In genomic region chr7:92630167-92630566, GRCm38 (mm10) we compare ENCODE assay signal across 9 mouse cellular contexts. TPM values are rescaled to one million over a fixed set of nuclear protein-coding genes. Genes with fewer than 3 reads are reported as not detected.
A peak's percentile ranks its signal among the peaks of the same experiment; 100 is the strongest.
DNase-seq lines count a peak whose midpoint lies in the region; ATAC-seq and TF ChIP-seq lines count a peak whose summit lies in the region.
"Had no signal": no experiment of that assay in that cellular context is flagged by ENCODE, and none has a peak within 500 bp of the region (broad histone marks: within the 10 kb centered on the region; RNA-seq: fewer than 3 reads in every experiment).

No protein-coding gene starts in this region.

- no peak for ATAC-seq in lung, embryonic 14.5 days (ENCODE audit: insufficient read depth)
- ATAC-seq in monocyte, adult 5-6 weeks (replicated peaks; ENCODE audit: insufficient number of reproducible peaks, low FRiP score, low TSS enrichment, poor library complexity, severe bottlenecking), result no peak

- no peak overlapping the region for H3K4me3 ChIP-seq in lung, embryonic 14.5 days (ENCODE audit: low read depth, low read length)
- H3K4me3 ChIP-seq in lung, adult 2 months (replicated peaks; ENCODE audit: extremely low read depth, low read depth, low read length), result no peak overlapping the region
- H3K4me3 ChIP-seq: midbrain, embryonic 12.5 days had no signal

- WGBS in lung, embryonic 14.5 days, result 45% methylated on average over 2 of the region's 2 CpGs
- WGBS in lung, adult 2 months, result 37% methylated on average over 2 of the region's 2 CpGs

- peak; percentile 34; the same call in 1 of the 2 replicates for TF ChIP-seq CTCF in lung, embryonic 14.5 days (IDR thresholded peaks at IDR 0.05; ENCODE audit: low read depth)
- no peak for TF ChIP-seq CTCF in lung, adult 2 months (IDR thresholded peaks at IDR 0.05; ENCODE audit: insufficient read depth, low read length)

- H3K4me2 ChIP-seq in lung, embryonic 14.5 days, result no peak overlapping the region
- H3K4me2 ChIP-seq: midbrain, embryonic 12.5 days had no signal

- H3K9ac ChIP-seq in lung, embryonic 14.5 days, result no peak overlapping the region
- H3K9ac ChIP-seq: midbrain, embryonic 12.5 days had no signal

- H3K9me3 ChIP-seq in lung, embryonic 14.5 days (ENCODE audit: low read depth, low read length), result no peaks in the 10 kb centered on the region
- H3K9me3 ChIP-seq: midbrain, embryonic 12.5 days had no signal

- H3K27me3 ChIP-seq in lung, embryonic 14.5 days (ENCODE audit: insufficient read depth, low read length), result no peaks in the 10 kb centered on the region
- H3K27me3 ChIP-seq: midbrain, embryonic 12.5 days had no signal

- DNase-seq in gastrocnemius, adult 18-20 months (ENCODE audit: low spot score), result peak; percentile 9
- no peak for DNase-seq in gastrocnemius, postnatal 4 days (ENCODE audit: low spot score in 2 of 2)
- DNase-seq in lung, embryonic 14.5 days, result peak; percentile 37
- no peak for DNase-seq in lung, adult 2 months
- DNase-seq in adrenal gland, postnatal 14 days, result peak; percentile 30
- peak; percentile 42 for DNase-seq in lung, postnatal 10 days
- no peak for DNase-seq in urinary bladder, postnatal 10 days (ENCODE audit: low spot score)

- no peak for TF ChIP-seq POLR2A in lung, adult 2 months (IDR thresholded peaks at IDR 0.05; ENCODE audit: borderline replicate concordance, extremely low read depth, low read depth, low read length)

- H3K36me3 ChIP-seq in lung, embryonic 14.5 days (ENCODE audit: insufficient read depth), result no peaks in the 10 kb centered on the region
- H3K36me3 ChIP-seq: midbrain, embryonic 12.5 days had no signal

- H3K27ac ChIP-seq in lung, embryonic 14.5 days (ENCODE audit: low read depth), result no peak overlapping the region
- H3K27ac ChIP-seq: midbrain, embryonic 12.5 days had no signal

- no peaks in the 10 kb centered on the region for H3K4me1 ChIP-seq in lung, embryonic 14.5 days (ENCODE audit: insufficient read depth)
- no peaks in the 10 kb centered on the region for H3K4me1 ChIP-seq in lung, adult 2 months (ENCODE audit: control insufficient read depth, insufficient read depth, low read length)
- H3K4me1 ChIP-seq: midbrain, embryonic 12.5 days had no signal

RNA-seq across cellular contexts. Expression of gene Ankrd42, which starts 6.8 kb away (rescaled TPM):
- total RNA-seq in gastrocnemius, adult 18-20 months (2021), result under 1 TPM; 0.28 to 0.34 TPM
- 1 to 10 TPM; 2.0 to 2.2 TPM for total RNA-seq in gastrocnemius, postnatal 4 days (2021)
- 5.6 and 6.2 TPM in 2 replicates for polyA plus RNA-seq in lung, embryonic 14.5 days (2014; fragmentation: Nextera tagmentation; extraction: Ambion mirVana)
- polyA plus RNA-seq in lung, adult 2 months (2012; rRNA removed), result 2.3 and 3.4 TPM in 2 replicates
- 6.2 and 7.0 TPM in 2 replicates for total RNA-seq in adrenal gland, postnatal 14 days (2021)
- not detected in 3 replicates for total RNA-seq in monocyte, adult 5-6 weeks (2017)

RNA-seq across cellular contexts. Expression of gene Pcf11, which starts 39.6 kb away (rescaled TPM):
- 10 to 100 TPM; 18.3 to 22.0 TPM for total RNA-seq in gastrocnemius, adult 18-20 months (2021)
- total RNA-seq in gastrocnemius, postnatal 4 days (2021), result 10 to 100 TPM; 32.7 to 42.0 TPM
- polyA plus RNA-seq in lung, embryonic 14.5 days (2014; fragmentation: Nextera tagmentation; extraction: Ambion mirVana), result 21.0 and 22.2 TPM in 2 replicates
- 14.7 and 17.1 TPM in 2 replicates for polyA plus RNA-seq in lung, adult 2 months (2012; rRNA removed)
- total RNA-seq in adrenal gland, postnatal 14 days (2021), result 48.8 and 53.3 TPM in 2 replicates
- 176 to 189 TPM (median 178 TPM) in 3 replicates for total RNA-seq in monocyte, adult 5-6 weeks (2017)

Comparison
In these comparisons a context has a peak if more than half of its experiments do, and no peak if none do; other contexts are left out.
1. DNase-seq: peak in gastrocnemius, adult 18-20 months (single experiment), lung, embryonic 14.5 days (single experiment), adrenal gland, postnatal 14 days (single experiment) and lung, postnatal 10 days (single experiment); none in gastrocnemius, postnatal 4 days (0 of 2), lung, adult 2 months (single experiment) and urinary bladder, postnatal 10 days (single experiment).